Mouse (Mus musculus) CD4-positive, CD25-positive, alpha-beta regulatory T cell (primary cell): ENCODE data around the gene Nkx2-3. TPM values are rescaled to one million over a fixed set of nuclear protein-coding genes. Genes with fewer than 3 reads are reported as not detected.

Experiments
- polyA plus RNA-seq: library from polyadenylated mRNA; unstranded; fragments of 100-300 nt; shearing (Covaris generic); gene quantifications from one replicate; pipeline ENCODE4 v1.2.1, GENCODE M21; 2017

Gene Nkx2-3
- 0.11 TPM for polyA plus RNA-seq

GRCm38 (mm10) chr19:43612051-43612450 is at the start of gene Nkx2-3:
Gene Nkx2-3 (plus strand): TSS chr19:43612325.

Other genes with a start within 250 kb of the Nkx2-3 start
- not detected for gene Hpse2, start 224.0 kb upstream of the Nkx2-3 start, polyA plus RNA-seq
- gene Cnnm1, start 171.9 kb upstream of the Nkx2-3 start, polyA plus RNA-seq, result not detected
- 38.2 TPM for gene Got1, start 87.7 kb upstream of the Nkx2-3 start, polyA plus RNA-seq
- 34.9 TPM for gene Slc25a28, start 62.6 kb downstream of the Nkx2-3 start, polyA plus RNA-seq
- gene Entpd7, start 77.3 kb downstream of the Nkx2-3 start, polyA plus RNA-seq, result 3.8 TPM
- 16.9 TPM for gene Cutc, start 140.7 kb downstream of the Nkx2-3 start, polyA plus RNA-seq
- 31.5 TPM for gene Cox15, start 140.7 kb downstream of the Nkx2-3 start, polyA plus RNA-seq
- gene Abcc2, start 169.9 kb downstream of the Nkx2-3 start, polyA plus RNA-seq, result 0.07 TPM